Mouse (Mus musculus) liver, embryonic 11.5 days (tissue): Measurements from ENCODE around the gene Fbxl16. TPM values are rescaled to one million over a fixed set of nuclear protein-coding genes. Genes with fewer than 3 reads are reported as not detected.

ENCODE experiments used
- ATAC-seq: fragments of 200-750 bp; cut with Nextera tagmentation; replicated peaks from 2 replicates; pipeline ENCODE4 v1.8.0; 2017; ENCODE audit warnings: moderate number of reproducible peaks, mild to moderate bottlenecking, moderate TSS enrichment, moderate library complexity; ENCODE audit not compliant: low FRiP score
- DNase-seq: peaks from one replicate; pipeline ENCODE4 v3.0.0-alpha.2; 2017; ENCODE audit warnings: low spot score
- H3K27ac ChIP-seq: fragments of 300-500 bp; sonication (generic); 2 replicates; pipeline ENCODE4 v1.5.1; 2014; ENCODE audit warnings: mild to moderate bottlenecking, low read depth, low read length, control low read depth
- H3K27me3 ChIP-seq: fragments of 300-500 bp; sonication (generic); replicated peaks from 2 replicates; pipeline ENCODE4 v1.6.1; 2014; ENCODE audit warnings: low read length, mixed read lengths; ENCODE audit not compliant: control insufficient read depth, insufficient read depth
- H3K36me3 ChIP-seq: fragments of 300-500 bp; sonication (generic); 2 replicates; pipeline ENCODE4 v1.6.1; 2014; ENCODE audit warnings: mild to moderate bottlenecking, low read length, moderate library complexity, mixed read lengths; ENCODE audit not compliant: control insufficient read depth, insufficient read depth
- H3K4me1 ChIP-seq: fragments of 300-500 bp; sonication (generic); replicated peaks from 2 replicates; pipeline ENCODE4 v1.6.1; 2014; ENCODE audit warnings: low read length, mixed read lengths; ENCODE audit not compliant: control insufficient read depth, insufficient read depth
- H3K4me2 ChIP-seq: fragments of 300-500 bp; sonication (generic); 2 replicates; pipeline ENCODE4 v1.6.1; 2014; ENCODE audit warnings: mild to moderate bottlenecking, control low read depth, moderate library complexity
- H3K4me3 ChIP-seq: fragments of 300-500 bp; sonication (generic); 2 replicates; pipeline ENCODE4 v1.5.1; 2014; ENCODE audit warnings: low read depth, low read length, control low read depth
- H3K9ac ChIP-seq: fragments of 300-500 bp; sonication (generic); 2 replicates; pipeline ENCODE4 v1.6.1; 2014; ENCODE audit warnings: low read depth, low read length, control low read depth
- H3K9me3 ChIP-seq: fragments of 300-500 bp; sonication (generic); 2 replicates; pipeline ENCODE4 v1.6.1; 2016; ENCODE audit warnings: low read length, inconsistent platforms, mixed read lengths; ENCODE audit not compliant: control insufficient read depth
- WGBS: fragments of 180-500 bp; shearing (Covaris S2); extraction: QIAGEN DNeasy Blood & Tissue Kit; methylation state at CpG from one replicate; pipeline ENCODE4 v1.1.7; 2014; 5-methylcytosine and 5-hydroxymethylcytosine counted together
- polyA plus RNA-seq: library from polyadenylated mRNA; unstranded; fragments of >200 nt; fragmentation: Nextera tagmentation; extraction: Ambion mirVana; gene quantifications from 2 replicates; pipeline ENCODE4 v1.2.1, GENCODE M21; 2014

Fbxl16 gene
- polyA plus RNA-seq, 1 experiment from 2014 or later, result 0.99 TPM

- WGBS, result 91% methylated on average over 5 of the region's 5 CpGs
- H3K4me2 ChIP-seq, result no peak overlapping the region
- no peaks in the 10 kb centered on the region for H3K27me3 ChIP-seq
- no peak overlapping the region for H3K4me3 ChIP-seq
- H3K4me1 ChIP-seq, result peaks cover 10% of the 10 kb centered on the region
- ATAC-seq (no peak), DNase-seq (no peak)
- H3K36me3 ChIP-seq, result peaks cover 27% of the 10 kb centered on the region
- H3K9ac ChIP-seq, result no peak overlapping the region
- no peak overlapping the region for H3K27ac ChIP-seq
- H3K9me3 ChIP-seq, result no peaks in the 10 kb centered on the region
Observed at GRCm38 (mm10) chr17:25777948-25778347, 30.9 kb upstream of the Fbxl16 start.

- Histone ChIP-seq H3K27ac (no peak overlapping the region), H3K9me3 (no peaks in the 10 kb centered on the region), H3K36me3 (peaks cover 29% of the 10 kb centered on the region), H3K27me3 (no peaks in the 10 kb centered on the region), H3K4me2 (no peak overlapping the region), H3K4me1 (peaks cover 9% of the 10 kb centered on the region), H3K4me3 (no peak overlapping the region), H3K9ac (no peak overlapping the region)
- ATAC-seq (no peak), DNase-seq (no peak)
- WGBS, result 81% methylated on average over 6 of the region's 6 CpGs
Observed at GRCm38 (mm10) chr17:25781339-25781738, 27.5 kb upstream of the Fbxl16 start.

- no peak for DNase-seq
Observed at GRCm38 (mm10) chr17:25783086-25783485, 25.8 kb upstream of the Fbxl16 start.

GRCm38 (mm10) chr17:25783861-25784574, 24.9 kb upstream of the Fbxl16 start:
- Histone ChIP-seq H3K36me3 (peaks cover 24% of the 10 kb centered on the region), H3K4me2 (peak overlapping the region; percentile 92), H3K9ac (peak overlapping the region; percentile 76)

More at GRCm38 (mm10) chr17:25783086-25783485, 25.8 kb upstream of the Fbxl16 start:
- Histone ChIP-seq H3K4me3 (no peak overlapping the region), H3K27ac (no peak overlapping the region), H3K4me1 (peaks cover 9% of the 10 kb centered on the region), H3K9ac (no peak overlapping the region), H3K4me2 (no peak overlapping the region), H3K9me3 (no peaks in the 10 kb centered on the region), H3K27me3 (no peaks in the 10 kb centered on the region), H3K36me3 (peaks cover 26% of the 10 kb centered on the region)
- WGBS, result 85% methylated on average over 7 of the region's 7 CpGs
- ATAC-seq, result no peak

GRCm38 (mm10) chr17:25785281-25785745, 23.6 kb upstream of the Fbxl16 start, which contains the start of gene Haghl:
Haghl (minus strand) TSS chr17:25785673.
- H3K4me1 ChIP-seq, result peaks cover 9% of the 10 kb centered on the region
- peak within 1 kb of the TSS; percentile 92 for H3K4me2 ChIP-seq
- H3K27ac ChIP-seq, result peak within 1 kb of the TSS; percentile 73
- peak; percentile 96 for DNase-seq
- no peaks in the 10 kb centered on the region for H3K9me3 ChIP-seq
- peak; percentile 78 for ATAC-seq
- H3K36me3 ChIP-seq, result peaks cover 22% of the 10 kb centered on the region
- no peaks in the 10 kb centered on the region for H3K27me3 ChIP-seq
- WGBS, result under 1% methylated on average over 23 of the region's 23 CpGs
- peak within 1 kb of the TSS; percentile 73 for H3K4me3 ChIP-seq
- peak within 1 kb of the TSS; percentile 76 for H3K9ac ChIP-seq

More at GRCm38 (mm10) chr17:25783861-25784574, 24.9 kb upstream of the Fbxl16 start:
- Histone ChIP-seq H3K4me1 (peaks cover 9% of the 10 kb centered on the region), H3K27ac (no peak overlapping the region), H3K9me3 (no peaks in the 10 kb centered on the region), H3K27me3 (no peaks in the 10 kb centered on the region), H3K4me3 (peak overlapping the region; percentile 73)
- ATAC-seq, result no peak
- 82% methylated on average over 15 of the region's 15 CpGs for WGBS
- no peak for DNase-seq

GRCm38 (mm10) chr17:25786280-25786679, 22.6 kb upstream of the Fbxl16 start, which contains the start of gene Ccdc78:
Ccdc78 (plus strand) TSS chr17:25786580.
- H3K36me3 ChIP-seq, result peaks cover 16% of the 10 kb centered on the region

GRCm38 (mm10) chr17:25786781-25787504, 21.9 kb upstream of the Fbxl16 start:
- H3K4me2 ChIP-seq, result no peak overlapping the region
- no peaks in the 10 kb centered on the region for H3K9me3 ChIP-seq
- H3K9ac ChIP-seq, result no peak overlapping the region
- peaks cover 11% of the 10 kb centered on the region for H3K36me3 ChIP-seq
- no peak overlapping the region for H3K4me3 ChIP-seq
- H3K27ac ChIP-seq, result no peak overlapping the region
- 91% methylated on average over 9 of the region's 9 CpGs for WGBS
- ATAC-seq (no peak), DNase-seq (no peak)
- no peaks in the 10 kb centered on the region for H3K27me3 ChIP-seq
- peaks cover 20% of the 10 kb centered on the region for H3K4me1 ChIP-seq

More at GRCm38 (mm10) chr17:25786280-25786679, 22.6 kb upstream of the Fbxl16 start, which contains the start of gene Ccdc78:
- H3K4me1 ChIP-seq, result peaks cover 17% of the 10 kb centered on the region
- no peaks in the 10 kb centered on the region for H3K27me3 ChIP-seq
- H3K9me3 ChIP-seq, result no peaks in the 10 kb centered on the region
- ATAC-seq (no peak), DNase-seq (no peak)
- H3K4me2 ChIP-seq, result peak within 1 kb of the TSS; percentile 92
- WGBS, result 74% methylated on average over 3 of the region's 3 CpGs
- H3K27ac ChIP-seq, result peak within 1 kb of the TSS; percentile 73
- peak within 1 kb of the TSS; percentile 76 for H3K9ac ChIP-seq
- peak within 1 kb of the TSS; percentile 73 for H3K4me3 ChIP-seq

GRCm38 (mm10) chr17:25791320-25791842, 17.5 kb upstream of the Fbxl16 start:
- Histone ChIP-seq H3K4me2 (peak overlapping the region; percentile 82), H3K4me1 (peaks cover 28% of the 10 kb centered on the region), H3K9ac (peak overlapping the region; percentile 81), H3K9me3 (no peaks in the 10 kb centered on the region), H3K27ac (peak overlapping the region; percentile 94), H3K36me3 (no peaks in the 10 kb centered on the region; the same call in 1 of the 2 replicates), H3K4me3 (peak overlapping the region; percentile 85), H3K27me3 (no peaks in the 10 kb centered on the region)
- no peak; the same call in 1 of the 2 replicates for ATAC-seq
- 30% methylated on average over 19 of the region's 19 CpGs for WGBS
- no peak for DNase-seq
